Mouse (Mus musculus) forebrain, embryonic 10.5 days (tissue): Measurements from ENCODE around the gene Lrig3. TPM values are rescaled to one million over a fixed set of nuclear protein-coding genes. Genes with fewer than 3 reads are reported as not detected.

Source experiments
- DNase-seq: peaks from one replicate; pipeline ENCODE4 v3.0.0-alpha.2; 2017; ENCODE audit warnings: low spot score; ENCODE audit errors: extremely low spot score
- H3K27ac ChIP-seq: fragments of 300-500 bp; sonication (generic); 2 replicates; pipeline ENCODE4 v1.5.1; 2016; ENCODE audit warnings: mild to moderate bottlenecking
- H3K27me3 ChIP-seq: fragments of 300-500 bp; sonication (generic); 2 replicates; pipeline ENCODE4 v1.6.1; 2016; ENCODE audit warnings: mild to moderate bottlenecking; ENCODE audit not compliant: poor library complexity, severe bottlenecking
- H3K36me3 ChIP-seq: fragments of 300-500 bp; sonication (generic); replicated peaks from 2 replicates; pipeline ENCODE4 v1.6.1; 2016; ENCODE audit warnings: mild to moderate bottlenecking, moderate library complexity
- H3K4me1 ChIP-seq: fragments of 300-500 bp; sonication (generic); 2 replicates; pipeline ENCODE4 v1.6.1; 2016
- H3K4me3 ChIP-seq: fragments of 300-500 bp; sonication (generic); 2 replicates; pipeline ENCODE4 v1.5.1; 2016; ENCODE audit warnings: mild to moderate bottlenecking, moderate library complexity
- H3K9me3 ChIP-seq: fragments of 300-500 bp; sonication (generic); 2 replicates; pipeline ENCODE4 v1.6.1; 2016; ENCODE audit warnings: mild to moderate bottlenecking, moderate library complexity
- WGBS: fragments of 180-500 bp; shearing (Covaris S2); methylation state at CpG from one replicate; pipeline ENCODE4 v1.1.7; 2016; 5-methylcytosine and 5-hydroxymethylcytosine counted together
- polyA plus RNA-seq: library from polyadenylated mRNA; unstranded; fragments of >200 nt; fragmentation: Nextera tagmentation; extraction: Ambion mirVana; gene quantifications from 2 replicates; pipeline ENCODE4 v1.2.1, GENCODE M21; 2016

The Lrig3 gene
- polyA plus RNA-seq, 1 experiment from 2014 or later: 11.1 TPM

DNA sequence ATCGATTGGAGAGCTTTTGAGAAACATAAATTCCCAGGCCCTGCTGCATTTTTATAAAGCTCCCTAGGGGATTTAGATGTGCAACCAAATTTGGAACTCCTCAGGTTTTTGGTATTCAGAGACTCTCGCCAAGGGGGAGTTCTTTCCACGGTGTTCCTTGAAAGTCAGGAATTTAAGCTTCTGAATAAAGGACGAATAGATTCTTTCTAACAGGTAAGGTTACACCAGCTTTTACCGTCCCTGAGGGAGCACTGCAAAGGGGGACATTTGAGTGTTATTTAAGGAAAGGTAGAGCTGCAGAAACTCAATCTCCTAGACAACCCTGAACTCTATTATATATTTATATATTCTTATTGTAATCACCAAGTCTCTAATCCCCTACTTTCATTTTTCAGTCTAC lies 22.9 kb upstream of the Lrig3 start:
- peaks cover 56% of the 10 kb centered on the region for H3K4me1 ChIP-seq
- no peaks in the 10 kb centered on the region for H3K36me3 ChIP-seq
- WGBS: 35% methylated on average over 5 of the region's 5 CpGs

DNA sequence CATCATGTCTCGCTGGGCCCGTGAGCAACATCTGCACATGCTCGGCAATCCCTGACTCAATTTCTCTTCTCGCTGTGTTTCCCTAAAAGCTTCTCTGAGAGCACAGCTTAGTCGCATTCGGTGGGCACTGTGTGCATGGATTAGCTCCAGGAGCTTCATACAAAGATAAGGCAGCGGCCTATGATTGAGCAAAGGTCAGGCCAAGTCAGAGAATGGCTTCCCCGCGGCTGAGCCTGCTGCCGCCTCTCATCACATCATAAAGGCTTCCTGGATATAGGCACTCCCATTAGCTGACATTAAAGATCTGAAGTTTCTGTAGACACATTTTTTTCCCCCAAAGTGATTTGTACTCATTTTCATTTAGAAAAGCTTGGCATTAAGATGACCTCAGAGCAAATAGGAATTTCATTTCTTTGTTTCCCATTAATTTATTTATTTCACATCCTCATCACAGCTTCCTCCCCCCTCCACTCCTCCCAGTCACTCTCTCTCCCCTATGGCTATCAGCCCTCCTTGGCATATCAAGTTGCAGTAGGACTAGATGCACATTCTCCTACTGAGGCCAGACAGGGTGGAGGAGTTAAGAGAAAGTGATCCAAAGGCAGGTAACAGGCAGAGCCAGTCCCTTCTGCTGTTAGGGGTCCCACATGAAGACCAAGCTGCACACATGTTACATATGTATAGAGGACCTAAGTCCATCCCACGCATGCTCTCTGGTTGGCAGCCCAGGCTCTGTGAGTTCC lies 21.0 kb upstream of the Lrig3 start:
- Histone ChIP-seq H3K9me3 (no peaks in the 10 kb centered on the region), H3K36me3 (no peaks in the 10 kb centered on the region), H3K27ac (no peak overlapping the region), H3K27me3 (peaks cover 24% of the 10 kb centered on the region), H3K4me3 (no peak overlapping the region), H3K4me1 (peaks cover 70% of the 10 kb centered on the region)
- 58% methylated on average over 11 of the region's 11 CpGs for WGBS
- no peak for DNase-seq

More for the DNA sequence above, 22.9 kb upstream of the Lrig3 start:
- no peak overlapping the region for H3K4me3 ChIP-seq
- peaks cover 35% of the 10 kb centered on the region for H3K27me3 ChIP-seq
- DNase-seq: no peak
- no peak overlapping the region for H3K27ac ChIP-seq
- H3K9me3 ChIP-seq: no peaks in the 10 kb centered on the region

DNA sequence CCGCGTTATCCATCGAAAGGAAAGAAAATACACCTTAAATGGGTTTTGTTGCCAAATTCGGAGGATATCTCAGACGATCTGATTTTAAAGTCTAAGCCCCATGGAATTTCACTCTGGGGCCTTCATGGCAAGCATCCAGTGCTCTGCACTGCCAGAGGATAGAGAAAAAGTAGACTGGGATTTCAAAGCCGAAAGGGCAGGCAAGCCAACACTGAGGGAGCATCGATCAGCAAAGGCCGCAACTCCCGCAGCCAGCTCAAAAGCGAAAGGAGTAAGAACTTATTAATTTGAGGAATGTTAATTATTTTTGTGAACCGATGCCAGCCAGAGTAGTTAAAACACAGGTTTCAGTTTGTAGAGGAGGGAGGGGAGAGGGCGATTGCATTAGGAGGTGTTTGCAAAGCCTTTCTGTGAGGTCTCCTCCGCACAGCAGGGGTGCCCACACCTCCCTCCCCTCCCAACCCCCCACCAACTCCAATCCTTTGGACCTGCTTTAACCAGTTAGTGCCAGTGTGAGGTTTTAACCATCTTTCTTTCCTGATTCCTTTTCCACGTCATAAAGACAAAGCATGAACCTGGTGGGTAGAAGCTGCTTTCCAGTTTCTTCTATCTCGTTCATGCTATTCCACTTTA lies 17.0 kb upstream of the Lrig3 start:
- no peak for DNase-seq
- Histone ChIP-seq H3K4me3 (no peak overlapping the region), H3K9me3 (no peaks in the 10 kb centered on the region), H3K27me3 (peaks cover 12% of the 10 kb centered on the region; the same call in 1 of the 2 replicates), H3K4me1 (peaks cover 51% of the 10 kb centered on the region), H3K27ac (peak overlapping the region; percentile 40; the same call in 1 of the 2 replicates), H3K36me3 (no peaks in the 10 kb centered on the region)
- WGBS: 42% methylated on average over 15 of the region's 15 CpGs

DNA sequence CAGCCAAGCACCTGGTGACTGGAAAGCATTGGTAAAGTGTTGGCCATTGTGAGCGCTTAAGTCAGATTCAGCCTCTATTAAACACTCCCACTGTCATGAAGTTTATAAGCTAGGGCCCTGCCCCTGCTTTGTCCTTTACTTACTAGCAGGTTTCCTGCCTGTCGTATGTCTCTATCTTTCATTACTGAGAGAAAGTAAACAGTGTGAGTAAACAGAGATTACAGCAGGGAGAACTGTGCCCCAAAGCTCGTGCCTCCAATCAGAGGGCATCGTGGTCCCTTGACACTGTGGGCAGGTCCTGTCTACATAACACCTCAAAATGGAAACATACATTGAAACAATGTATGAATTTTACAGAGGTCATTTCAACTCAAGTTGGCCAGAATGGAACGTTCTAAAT lies 14.3 kb upstream of the Lrig3 start:
- DNase-seq: no peak
- WGBS: 89% methylated on average over 5 of the region's 5 CpGs
- Histone ChIP-seq H3K4me3 (no peak overlapping the region), H3K36me3 (no peaks in the 10 kb centered on the region), H3K27ac (no peak overlapping the region), H3K9me3 (no peaks in the 10 kb centered on the region), H3K27me3 (peaks cover 6% of the 10 kb centered on the region; the same call in 1 of the 2 replicates), H3K4me1 (peaks cover 33% of the 10 kb centered on the region)

DNA sequence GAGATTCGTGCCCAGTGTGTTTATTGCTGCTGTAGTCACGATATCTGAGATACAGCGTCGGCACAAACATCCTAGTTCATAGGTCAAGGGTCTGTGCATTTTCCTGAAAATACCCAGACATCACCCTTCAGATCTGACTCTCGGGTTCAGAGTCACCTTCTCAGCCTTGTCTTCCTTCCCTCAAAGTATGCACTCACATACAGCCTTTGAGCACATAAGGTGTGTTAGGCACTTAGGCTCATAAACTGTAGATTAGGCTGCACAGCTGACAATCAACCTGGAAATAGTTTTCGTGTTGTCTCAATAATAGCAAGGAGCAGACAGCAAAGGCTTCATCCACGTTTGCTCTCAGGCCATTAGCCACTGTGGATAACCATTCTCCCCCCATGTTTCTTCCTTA lies 11.6 kb upstream of the Lrig3 start:
- WGBS: 89% methylated on average over 7 of the region's 7 CpGs
- Histone ChIP-seq H3K4me1 (peaks cover 13% of the 10 kb centered on the region), H3K4me3 (no peak overlapping the region), H3K36me3 (no peaks in the 10 kb centered on the region), H3K27me3 (peaks cover 14% of the 10 kb centered on the region), H3K27ac (no peak overlapping the region), H3K9me3 (no peaks in the 10 kb centered on the region)
- no peak for DNase-seq

DNA sequence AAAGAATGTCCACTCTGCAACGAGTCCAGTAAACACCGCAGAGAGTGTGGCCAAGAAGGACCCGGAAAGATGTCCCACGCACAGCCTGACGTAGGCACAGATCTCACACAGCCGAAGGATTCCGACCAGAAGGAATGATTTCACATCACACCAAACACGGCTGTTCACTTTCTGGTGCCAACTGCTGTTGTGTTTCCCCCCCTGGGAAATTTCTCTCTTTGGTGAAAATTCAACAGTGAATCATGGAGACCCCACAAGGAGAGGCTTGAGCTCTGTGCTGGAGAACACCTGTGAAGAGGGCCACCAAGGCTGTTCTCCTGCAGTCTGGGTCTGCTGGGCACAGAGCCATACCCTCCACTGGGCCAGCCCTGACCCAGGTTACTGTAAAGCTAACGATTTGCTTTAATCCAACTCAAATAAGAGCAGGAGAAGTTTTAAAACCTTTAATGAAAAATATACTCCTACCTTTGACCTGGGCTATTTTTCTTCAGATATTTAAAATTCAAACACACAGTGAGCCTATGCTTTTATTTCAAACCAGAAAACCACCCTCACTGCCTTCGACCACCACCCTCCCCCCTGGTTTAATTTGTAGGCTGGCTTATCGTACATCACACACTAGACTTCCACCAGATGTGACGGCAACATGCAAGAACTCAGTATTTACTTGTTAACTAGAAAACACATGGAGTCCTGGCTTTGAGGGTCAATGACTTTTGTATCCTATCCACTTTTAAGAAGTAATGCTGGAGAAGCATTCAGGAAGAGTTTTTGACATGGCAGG lies 11.0 kb upstream of the Lrig3 start:
- H3K4me1 ChIP-seq: peaks cover 11% of the 10 kb centered on the region
- H3K36me3 ChIP-seq: no peaks in the 10 kb centered on the region
- H3K4me3 ChIP-seq: no peak overlapping the region
- 91% methylated on average over 12 of the region's 12 CpGs for WGBS
- no peaks in the 10 kb centered on the region for H3K9me3 ChIP-seq
- DNase-seq: no peak
- no peak overlapping the region for H3K27ac ChIP-seq
- peaks cover 13% of the 10 kb centered on the region for H3K27me3 ChIP-seq

DNA sequence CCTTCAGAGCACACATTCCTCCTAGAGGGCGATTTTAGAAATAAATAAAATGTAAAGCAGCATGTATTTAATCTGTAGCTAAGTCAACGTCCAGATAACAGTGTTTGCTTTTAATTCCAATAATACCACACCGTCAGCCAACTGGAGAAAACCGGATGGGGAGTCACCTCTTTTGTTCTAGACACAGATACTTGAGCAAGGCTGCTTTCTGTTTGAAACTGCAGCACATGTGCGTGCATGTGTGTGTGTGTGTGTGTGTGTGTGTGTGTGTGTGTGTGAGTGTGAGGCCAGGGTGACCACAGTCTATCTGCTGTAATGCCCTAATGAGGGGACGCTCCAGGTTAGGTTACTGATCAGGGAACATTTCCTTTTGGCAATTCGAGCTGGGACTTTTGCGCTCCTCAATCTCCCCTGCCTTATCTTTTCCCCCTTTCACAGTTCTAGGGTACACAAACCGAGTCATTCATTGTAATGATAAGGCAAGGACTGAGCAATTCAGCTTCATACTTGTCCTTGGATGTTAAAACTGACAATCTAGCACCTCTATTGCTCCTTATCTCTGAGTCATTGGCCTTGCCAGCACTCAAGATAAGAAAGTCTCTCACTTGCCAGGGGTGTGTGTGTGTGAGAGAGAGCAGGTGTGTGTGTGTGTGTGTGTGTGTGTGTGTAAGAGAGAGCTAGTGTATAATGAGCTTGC lies 4.4 kb upstream of the Lrig3 start:
- H3K27ac ChIP-seq: no peak overlapping the region
- WGBS: 79% methylated on average over 9 of the region's 9 CpGs
- no peaks in the 10 kb centered on the region for H3K36me3 ChIP-seq
- no peak overlapping the region for H3K4me3 ChIP-seq
- DNase-seq: no peak
- peaks cover 17% of the 10 kb centered on the region for H3K4me1 ChIP-seq
- H3K27me3 ChIP-seq: peaks cover 30% of the 10 kb centered on the region
- H3K9me3 ChIP-seq: no peaks in the 10 kb centered on the region

DNA sequence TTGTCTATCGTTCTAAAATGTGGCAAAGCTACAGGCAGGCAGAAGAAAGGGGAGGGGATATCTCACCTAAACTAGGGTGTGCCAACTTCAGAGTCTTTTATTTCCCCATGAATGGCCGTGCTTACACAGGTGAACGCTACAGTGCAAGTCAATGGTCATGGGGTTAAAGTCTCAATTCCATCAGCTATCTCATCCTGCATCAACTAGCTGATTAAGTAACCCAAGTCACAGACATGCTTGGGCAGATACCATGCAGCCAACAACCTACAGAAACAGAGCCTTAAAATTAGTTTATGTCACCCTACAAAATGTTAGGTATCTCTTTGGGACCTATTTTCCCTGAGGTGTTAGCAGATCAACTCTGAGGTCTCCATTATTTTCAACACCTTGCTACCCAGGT lies 1.3 kb upstream of the Lrig3 start:
- Histone ChIP-seq H3K27me3 (peaks cover 27% of the 10 kb centered on the region), H3K27ac (no peak overlapping the region), H3K9me3 (no peaks in the 10 kb centered on the region), H3K4me1 (peaks cover 49% of the 10 kb centered on the region), H3K36me3 (no peaks in the 10 kb centered on the region), H3K4me3 (no peak overlapping the region)
- DNase-seq: no peak
- 87% methylated on average over 3 of the region's 3 CpGs for WGBS

DNA sequence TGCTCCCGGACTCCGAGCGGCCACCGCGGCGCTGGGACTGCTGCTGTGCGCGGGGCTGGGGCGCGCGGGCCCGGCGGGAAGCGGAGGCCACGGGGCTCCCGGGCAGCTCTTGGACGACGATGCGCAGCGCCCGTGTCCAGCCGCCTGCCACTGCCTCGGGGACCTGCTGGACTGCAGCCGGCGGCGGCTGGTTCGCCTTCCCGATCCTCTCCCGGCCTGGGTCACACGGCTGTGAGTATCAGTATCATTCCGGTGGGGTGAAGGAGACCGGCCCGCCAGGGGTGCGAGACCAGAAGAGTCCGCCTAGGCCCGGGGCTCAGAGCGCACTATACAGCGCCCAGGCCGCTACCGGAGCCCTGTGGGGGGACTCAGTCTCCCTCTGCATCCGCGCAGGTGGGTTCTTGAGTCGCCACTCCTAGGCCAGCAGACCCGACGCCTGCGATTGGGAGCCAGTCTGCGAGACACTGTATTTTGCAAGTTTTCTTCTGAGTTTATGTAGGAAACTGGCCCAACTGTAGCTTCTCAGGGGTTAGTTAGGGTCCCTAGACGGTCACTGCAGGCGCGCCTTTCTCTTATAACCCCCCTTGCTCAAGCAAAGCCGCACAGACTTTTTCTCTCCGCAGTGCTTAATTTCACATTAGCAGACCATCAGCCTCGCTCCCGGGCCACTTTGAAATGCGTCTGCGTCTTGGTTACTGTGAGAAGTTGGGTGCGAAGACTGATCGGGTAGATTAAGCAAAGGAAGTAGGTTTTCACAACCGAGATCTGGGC lies 698 bp downstream of the Lrig3 start:
- peak; percentile 66 for DNase-seq
- H3K4me3 ChIP-seq: peak overlapping the region; percentile 88
- peaks cover 45% of the 10 kb centered on the region for H3K27me3 ChIP-seq
- H3K27ac ChIP-seq: peak overlapping the region; percentile 94
- H3K4me1 ChIP-seq: peaks cover 63% of the 10 kb centered on the region
- H3K36me3 ChIP-seq: no peaks in the 10 kb centered on the region
- WGBS: under 1% methylated on average over 59 of the region's 59 CpGs
- no peaks in the 10 kb centered on the region for H3K9me3 ChIP-seq

DNA sequence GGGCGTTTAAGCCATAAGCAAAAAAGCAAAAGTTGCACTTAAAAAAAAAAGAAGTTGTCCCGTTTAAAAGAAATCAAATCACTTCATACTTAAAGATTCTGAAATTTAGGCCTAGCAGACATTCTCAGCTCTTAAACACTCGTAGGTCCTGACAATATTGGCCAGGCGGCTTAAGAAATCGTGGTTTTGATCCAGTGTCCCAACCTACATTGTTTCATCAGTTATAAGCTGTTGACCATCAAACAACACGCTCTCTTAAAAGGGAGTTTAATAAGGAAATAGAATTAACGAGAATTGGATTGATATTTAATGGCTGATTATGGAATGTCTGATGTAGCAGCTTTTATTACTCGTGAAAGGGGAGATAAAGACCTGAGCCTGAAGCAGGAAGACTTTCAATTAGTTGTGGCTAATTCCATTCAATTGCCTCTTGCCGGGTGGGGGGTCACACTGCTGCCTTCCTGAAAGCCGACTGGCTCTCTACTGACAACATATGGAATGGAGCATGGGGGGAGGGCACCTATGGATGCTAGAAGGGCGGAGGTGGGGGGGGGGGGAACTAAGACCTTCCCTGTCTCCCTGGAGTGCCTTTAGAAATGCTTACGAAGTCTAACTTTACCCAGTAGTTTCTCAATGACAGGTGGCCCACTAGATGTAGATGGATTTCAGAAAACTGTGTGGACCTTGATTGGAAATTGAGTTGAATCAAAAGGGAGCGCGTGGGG lies 1.6 kb downstream of the Lrig3 start:
- peak overlapping the region; percentile 94 for H3K27ac ChIP-seq
- H3K27me3 ChIP-seq: peaks cover 46% of the 10 kb centered on the region
- no peaks in the 10 kb centered on the region for H3K9me3 ChIP-seq
- no peaks in the 10 kb centered on the region; the same call in 1 of the 2 replicates for H3K36me3 ChIP-seq
- WGBS: 2% methylated on average over 14 of the region's 14 CpGs
- H3K4me1 ChIP-seq: peaks cover 65% of the 10 kb centered on the region
- DNase-seq: peak; percentile 63
- H3K4me3 ChIP-seq: peak overlapping the region; percentile 88
